Mouse (Mus musculus) myocyte (in vitro differentiated cells): ENCODE measurements at regions not wholly inside any gene's neighbourhood (a gene's known extent, or its start where the extent isn't known, plus 50 kb on each side); places are given as distances from the start of the nearest gene placed in this dataset.

ENCODE experiments used
- CEBPB ChIP-seq: IDR thresholded peaks from 2 replicates; pipeline ENCODE4 v1.6.1; 2011; ENCODE audit warnings: mild to moderate bottlenecking, moderate library complexity; ENCODE audit not compliant: poor library complexity, insufficient read depth, severe bottlenecking
- E2F4 ChIP-seq: IDR thresholded peaks from one replicate; pipeline ENCODE4 v1.6.1; 2011; ENCODE audit warnings: mild to moderate bottlenecking, control low read depth, moderate library complexity; ENCODE audit not compliant: insufficient read depth
- MYOD1 ChIP-seq, 3 experiments: IDR thresholded peaks; one replicate each; pipeline ENCODE4 v1.6.1; 2011; ENCODE audit warnings: control low read depth in 2 of 3, low read depth in 2 of 3, mild to moderate bottlenecking in 2 of 3, moderate library complexity in 1 of 3; ENCODE audit not compliant: insufficient read length in 2 of 3, control insufficient read depth in 1 of 3
- POLR2A ChIP-seq: IDR thresholded peaks from one replicate; pipeline ENCODE4 v1.6.1; 2011; ENCODE audit warnings: low read depth, mild to moderate bottlenecking, control low read depth, moderate library complexity; ENCODE audit not compliant: insufficient read length
- TCF12 ChIP-seq: IDR thresholded peaks from one replicate; pipeline ENCODE4 v1.6.1; 2011; ENCODE audit warnings: mild to moderate bottlenecking, control low read depth; ENCODE audit not compliant: poor library complexity, insufficient read depth, severe bottlenecking
- TCF3 ChIP-seq: IDR thresholded peaks from one replicate; pipeline ENCODE4 v1.6.1; 2011; ENCODE audit warnings: low read depth, control low read depth; ENCODE audit not compliant: insufficient read length
- USF1 ChIP-seq: IDR thresholded peaks from one replicate; pipeline ENCODE4 v1.6.1; 2011; ENCODE audit warnings: low read depth, mild to moderate bottlenecking, control low read depth, moderate library complexity

DNA sequence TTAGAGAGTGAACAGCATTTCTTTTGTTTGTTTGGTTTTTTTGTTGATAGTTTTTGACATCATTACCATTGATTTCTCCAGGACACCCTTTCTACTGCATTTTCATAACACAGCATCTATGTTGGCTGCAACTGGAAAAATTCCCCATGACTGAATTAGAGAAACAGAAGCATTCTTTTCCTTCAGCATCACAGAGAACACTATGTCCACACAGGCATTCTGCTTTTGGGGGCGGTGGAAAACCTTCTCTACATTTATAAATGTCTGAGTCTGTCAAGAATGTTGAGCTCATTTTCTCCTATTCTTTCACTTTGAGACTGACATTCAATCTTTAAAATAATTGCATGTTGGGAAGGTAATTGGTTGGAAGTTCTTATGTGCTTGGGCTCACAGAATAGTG, 734.4 kb downstream of the Gm597 start:
- no peak for TF ChIP-seq POLR2A
- no peak for TF ChIP-seq MYOD1 (IDR thresholded peaks at IDR 0.05; ENCODE audit: control insufficient read depth in 1 of 3, insufficient read length in 2 of 3, low read depth in 2 of 3)
- no peak for TF ChIP-seq TCF12
- no peak for TF ChIP-seq CEBPB
- no peak for TF ChIP-seq E2F4
- TF ChIP-seq TCF3 = no peak
- TF ChIP-seq USF1 = no peak
